18 mouse cellular contexts compared by ENCODE assay signal in the genomic region with DNA sequence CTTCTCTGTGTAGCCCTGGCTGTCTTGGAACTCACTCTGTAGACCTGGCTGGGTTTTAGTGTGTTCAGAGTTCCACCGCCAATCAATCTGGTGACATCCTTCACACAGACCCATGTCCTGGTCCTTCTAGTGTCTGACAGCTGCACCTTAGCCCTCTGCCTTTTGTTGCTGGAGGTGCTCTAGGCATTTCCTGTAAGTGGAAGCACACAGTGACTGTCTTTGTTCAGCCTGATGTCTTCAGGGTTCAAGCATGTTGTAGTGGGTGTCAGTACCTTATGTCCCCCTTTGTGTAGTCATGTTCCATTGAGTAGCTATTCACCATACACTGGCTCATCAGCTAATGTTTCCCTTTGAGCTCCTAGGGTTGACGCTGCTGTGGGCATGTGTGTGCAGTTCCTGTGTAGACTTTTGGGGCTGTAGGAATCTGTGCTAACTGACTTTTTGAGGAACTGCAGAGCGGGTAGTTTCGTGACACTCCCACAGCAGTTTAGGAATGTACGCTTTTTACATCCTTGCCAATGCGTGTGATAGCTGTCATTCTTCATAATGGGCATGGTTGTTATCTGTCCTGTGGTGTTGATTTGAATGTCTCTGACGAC. TPM values are rescaled to one million over a fixed set of nuclear protein-coding genes. Genes with fewer than 3 reads are reported as not detected.
DNase-seq lines count a peak whose midpoint lies in the region; ATAC-seq and TF ChIP-seq lines count a peak whose summit lies in the region.
"Had no signal": no experiment of that assay in that cellular context is flagged by ENCODE, and none has a peak within 500 bp of the region (broad histone marks: within the 10 kb centered on the region; RNA-seq: fewer than 3 reads in every experiment).

No protein-coding gene starts in this region.

- no peaks in the 10 kb centered on the region for H3K27me3 ChIP-seq in hindbrain, postnatal 0 days (ENCODE audit: insufficient read depth, low read length)
- H3K27me3 ChIP-seq in hindbrain, embryonic 11.5 days (ENCODE audit: control insufficient read depth, insufficient read depth, low read length): no peaks in the 10 kb centered on the region
- H3K27me3 ChIP-seq in forebrain, embryonic 12.5 days: no peaks in the 10 kb centered on the region
- H3K27me3 ChIP-seq: neural tube, embryonic 12.5 days; Patski had no signal

- no peak for TF ChIP-seq CTCF in hindbrain, postnatal 0 days (IDR thresholded peaks at IDR 0.05; ENCODE audit: low read depth)

- H3K4me3 ChIP-seq in hindbrain, postnatal 0 days (ENCODE audit: low read length): no peak overlapping the region
- no peak overlapping the region for H3K4me3 ChIP-seq in hindbrain, embryonic 11.5 days (ENCODE audit: low read depth, low read length)
- H3K4me3 ChIP-seq in macrophage (ENCODE audit: inconsistent target): no peak overlapping the region
- no peak overlapping the region for H3K4me3 ChIP-seq in forebrain, embryonic 12.5 days (replicated peaks)
- H3K4me3 ChIP-seq: neural tube, embryonic 12.5 days had no signal

- DNase-seq in hindbrain, postnatal 0 days (ENCODE audit: low spot score): no peak
- DNase-seq in hindbrain, embryonic 11.5 days (ENCODE audit: low spot score): no peak
- peak; percentile 45 for DNase-seq in thymus, postnatal 25 days
- no peak for DNase-seq in thymus, adult 18-20 months
- DNase-seq in right cerebral cortex, postnatal 14 days: no peak
- DNase-seq: cerebellum, adult 9-11 months; heart, adult 11 months; heart, postnatal 4 days; kidney, adult 18-20 months; liver, postnatal 0 days; retina, postnatal 1 day had no signal

- H3K9me3 ChIP-seq in hindbrain, postnatal 0 days (ENCODE audit: low read length): no peaks in the 10 kb centered on the region
- no peaks in the 10 kb centered on the region for H3K9me3 ChIP-seq in hindbrain, embryonic 11.5 days (ENCODE audit: control insufficient read depth, low read length)
- H3K9me3 ChIP-seq in forebrain, embryonic 12.5 days: no peaks in the 10 kb centered on the region

- H3K9ac ChIP-seq in hindbrain, postnatal 0 days (replicated peaks; ENCODE audit: low read length): no peak overlapping the region
- no peak overlapping the region for H3K9ac ChIP-seq in hindbrain, embryonic 11.5 days (ENCODE audit: low read depth, low read length)
- H3K9ac ChIP-seq in forebrain, embryonic 12.5 days: no peak overlapping the region
- H3K9ac ChIP-seq: liver, postnatal 0 days; neural tube, embryonic 12.5 days had no signal

- H3K4me2 ChIP-seq in hindbrain, postnatal 0 days (ENCODE audit: low read depth, low read length): no peak overlapping the region
- no peak overlapping the region for H3K4me2 ChIP-seq in hindbrain, embryonic 11.5 days (replicated peaks; ENCODE audit: low read depth, low read length)
- H3K4me2 ChIP-seq in forebrain, embryonic 12.5 days: no peak overlapping the region
- H3K4me2 ChIP-seq: midbrain, embryonic 11.5 days; neural tube, embryonic 12.5 days had no signal

- 0 out of 2 replicates have a peak, but pooled peaks cover 3% of the 10 kb centered on the region for H3K36me3 ChIP-seq in hindbrain, postnatal 0 days (ENCODE audit: insufficient read depth, low read length)
- no peaks in the 10 kb centered on the region for H3K36me3 ChIP-seq in hindbrain, embryonic 11.5 days (ENCODE audit: control insufficient read depth, insufficient read depth, low read length)
- H3K36me3 ChIP-seq in macrophage (ENCODE audit: inconsistent target): no peaks in the 10 kb centered on the region
- peaks cover 18% of the 10 kb centered on the region for H3K36me3 ChIP-seq in forebrain, embryonic 12.5 days (replicated peaks)

- H3K4me1 ChIP-seq in hindbrain, postnatal 0 days (ENCODE audit: insufficient read depth, low read length): peaks cover 34% of the 10 kb centered on the region
- peaks cover 4% of the 10 kb centered on the region for H3K4me1 ChIP-seq in hindbrain, embryonic 11.5 days (replicated peaks; ENCODE audit: control insufficient read depth, insufficient read depth, low read length)
- peaks cover 58% of the 10 kb centered on the region for H3K4me1 ChIP-seq in forebrain, embryonic 12.5 days

- peaks cover 94% of the 10 kb centered on the region for H3K79me2 ChIP-seq in macrophage (ENCODE audit: inconsistent target)

- H3K27ac ChIP-seq in hindbrain, postnatal 0 days: peak overlapping the region; percentile 15; the same call in 1 of the 2 replicates
- H3K27ac ChIP-seq in hindbrain, embryonic 11.5 days (ENCODE audit: low read depth, low read length): no peak overlapping the region
- peak overlapping the region; percentile 41 for H3K27ac ChIP-seq in macrophage
- no peak overlapping the region for H3K27ac ChIP-seq in forebrain, embryonic 12.5 days
- H3K27ac ChIP-seq: neural tube, embryonic 12.5 days had no signal

- WGBS in hindbrain, postnatal 0 days: 67% methylated on average over 7 of the region's 7 CpGs
- 86% methylated on average over 7 of the region's 7 CpGs for WGBS in hindbrain, embryonic 11.5 days
- 31% methylated on average over 5 of the region's 7 CpGs for WGBS in macrophage (ENCODE audit: missing documents)
- 84% methylated on average over 7 of the region's 7 CpGs for WGBS in forebrain, embryonic 12.5 days

- no peak for ATAC-seq in hindbrain, postnatal 0 days
- no peak for ATAC-seq in hindbrain, embryonic 11.5 days (ENCODE audit: low FRiP score)
- no peak for ATAC-seq in forebrain, embryonic 12.5 days (ENCODE audit: low FRiP score)
- no peak for ATAC-seq in megakaryocyte-erythroid progenitor cell, adult 5-6 weeks (replicated peaks; ENCODE audit: low FRiP score, low TSS enrichment, poor library complexity, severe bottlenecking)
- ATAC-seq: forebrain, embryonic 16.5 days; liver, postnatal 0 days; Patski had no signal

RNA-seq across cellular contexts. Expression of a gene that starts 17.9 kb away (rescaled TPM):
- total RNA-seq in hindbrain, postnatal 0 days (2014; rRNA removed): 172 and 189 TPM in 2 replicates
- polyA plus RNA-seq in hindbrain, postnatal 0 days (2015; fragmentation: Nextera tagmentation; extraction: Ambion mirVana): 32.4 and 34.1 TPM in 2 replicates
- 42.3 and 68.2 TPM in 2 replicates for polyA plus RNA-seq in hindbrain, embryonic 11.5 days (2014; fragmentation: Nextera tagmentation; extraction: Ambion mirVana)
- total RNA-seq in macrophage (2018; cell fraction: chromatin; rRNA removed): 1,000 to 10,000 TPM in 2 of 26 experiments, 100 to 1,000 TPM in 24; 232 to 1,873 (median 398) TPM
- 100 to 1,000 TPM in 2 of 26 experiments, 10 to 100 TPM in 24; 34.4 to 158 (median 66.4) TPM for total RNA-seq in macrophage (2018; cell fraction: cytosol; rRNA removed)
- 100 to 1,000 TPM in 23 of 26 experiments, 10 to 100 TPM in 3; 92.2 to 545 (median 174) TPM for total RNA-seq in macrophage (2018; cell fraction: nucleus; rRNA removed)
- polyA plus RNA-seq in macrophage (2018): 61.9 to 94.1 TPM (median 66.0 TPM) in 3 replicates
- polyA plus RNA-seq in forebrain, embryonic 12.5 days (2016; fragmentation: Nextera tagmentation; extraction: Ambion mirVana): 55.9 and 73.9 TPM in 2 replicates
- total RNA-seq in megakaryocyte-erythroid progenitor cell, adult 5-6 weeks (2014; fragmentation: Nextera tagmentation): 20.4 and 29.0 TPM in 2 replicates
- total RNA-seq in megakaryocyte-erythroid progenitor cell, adult 5-6 weeks (2017): 29.6 and 49.0 TPM in 2 replicates

Comparison
In these comparisons a context has a peak if more than half of its experiments do, and no peak if none do; other contexts are left out.
1. H3K27ac ChIP-seq: peak in hindbrain, postnatal 0 days (single experiment) and macrophage (single experiment); none in hindbrain, embryonic 11.5 days (single experiment) and forebrain, embryonic 12.5 days (single experiment).